Mouse (Mus musculus): ENCODE results near the gene Ppp6r2.

DNA sequence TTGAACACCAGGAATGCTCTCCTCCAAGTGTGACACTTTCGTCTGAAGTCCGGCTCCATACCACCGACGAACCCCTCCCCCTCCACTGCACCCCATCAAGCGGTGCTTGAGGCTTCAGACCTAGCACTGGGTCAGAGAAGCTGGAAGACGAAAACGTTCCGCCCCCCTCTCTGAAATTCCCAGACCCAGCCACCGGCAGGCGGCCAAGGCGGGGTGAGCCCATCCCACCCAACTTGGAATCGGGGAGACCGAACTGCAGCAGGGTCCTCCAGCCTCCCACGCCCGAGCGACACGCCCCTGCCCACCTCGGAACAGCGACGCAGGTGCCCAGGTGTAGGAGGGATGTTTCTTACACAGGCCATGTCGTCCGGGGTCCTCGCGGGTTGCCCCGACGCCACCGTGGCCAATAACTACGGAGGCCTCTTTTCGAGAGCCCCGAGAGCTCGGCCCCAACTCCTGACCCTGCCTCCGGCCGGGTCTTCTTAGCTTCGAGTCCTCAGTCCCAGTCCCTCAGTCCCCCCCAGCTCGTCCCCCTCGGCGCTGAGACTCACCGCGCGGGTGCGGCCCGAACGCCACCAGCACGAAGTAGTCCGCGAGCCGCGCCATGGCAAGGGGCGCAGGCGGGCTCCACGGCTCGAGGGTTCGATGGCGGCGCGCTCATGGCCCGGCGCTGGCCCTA, 103.3 kb downstream of the Ppp6r2 start:
- TF ChIP-seq EP300 (IDR thresholded peaks at IDR 0.05; ENCODE audit: low read depth), result no peak
- TF ChIP-seq CTCF (IDR thresholded peaks at IDR 0.05; ENCODE audit: low read depth), result no peak

Data from heart, postnatal 0 days (tissue).